Mouse (Mus musculus) ES-Bruce4 (cell line): ENCODE measurements at regions not wholly inside any gene's neighbourhood (a gene's known extent, or its start where the extent isn't known, plus 50 kb on each side); places are given as distances from the start of the nearest gene placed in this dataset.

Experiments
- CTCF ChIP-seq: IDR thresholded peaks from one replicate; pipeline ENCODE4 v1.8.1; 2011; ENCODE audit warnings: low read depth, low read length
- EP300 ChIP-seq: IDR thresholded peaks from 2 replicates; pipeline ENCODE4 v1.6.1; 2011; ENCODE audit warnings: low read depth, low read length; ENCODE audit not compliant: insufficient read depth
- POLR2A ChIP-seq: IDR thresholded peaks from one replicate; pipeline ENCODE4 v1.8.1; 2011; ENCODE audit warnings: low read length; ENCODE audit not compliant: insufficient read depth

DNA sequence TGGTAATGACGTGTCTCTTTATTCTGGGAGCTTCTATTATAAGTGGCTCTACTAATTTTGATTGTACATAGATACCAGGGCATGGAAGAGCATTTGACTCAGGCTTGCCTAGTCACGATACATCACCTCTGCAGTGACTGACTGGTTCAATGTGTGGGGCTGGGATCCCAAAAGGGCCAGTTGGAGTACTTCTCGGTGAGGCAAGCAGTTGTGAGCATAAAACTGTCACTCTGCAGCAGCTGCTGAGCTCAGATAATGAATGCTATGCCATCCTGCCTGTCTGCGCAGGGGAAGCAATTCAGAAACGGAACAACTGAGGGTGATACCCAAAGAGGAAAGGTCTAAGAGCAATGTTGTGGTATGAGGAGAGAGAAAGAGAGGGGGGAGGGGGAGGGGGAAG is 49.8 kb upstream of the Prkar2b start:
- TF ChIP-seq CTCF (no peak), EP300 (no peak), POLR2A (no peak)
